Mouse (Mus musculus): ENCODE measurements around the gene Fam83d.

Gene Fam83d

GRCm38 (mm10) chr2:158816239-158816638, 48.3 kb downstream of the Fam83d start:
- no peak for DNase-seq (ENCODE audit: low spot score)

- DNase-seq (ENCODE audit: low spot score), result no peak
Observed at GRCm38 (mm10) chr2:158817708-158818107, 49.8 kb downstream of the Fam83d start.

GRCm38 (mm10) chr2:158828124-158828523, 60.2 kb downstream of the Fam83d start:
- no peak for DNase-seq (ENCODE audit: low spot score)

GRCm38 (mm10) chr2:158829746-158830145, 61.9 kb downstream of the Fam83d start:
- DNase-seq (ENCODE audit: low spot score), result no peak

GRCm38 (mm10) chr2:158833221-158833620, 65.3 kb downstream of the Fam83d start:
- no peak for DNase-seq (ENCODE audit: low spot score)

GRCm38 (mm10) chr2:158833645-158834044, 65.8 kb downstream of the Fam83d start:
- no peak for DNase-seq (ENCODE audit: low spot score)

All from lung, postnatal 25 days (tissue).